ENCODE assay signal across 17 mouse cellular contexts in genomic region chr10:32439932-32440519, GRCm38 (mm10).
"Had no signal": no experiment of that assay in that cellular context is flagged by ENCODE, and none has a peak within 500 bp of the region (broad histone marks: within the 10 kb centered on the region; RNA-seq: fewer than 3 reads in every experiment).

No protein-coding gene starts in this region.

- H3K4me2 ChIP-seq: kidney, embryonic 15.5 days; liver, embryonic 13.5 days; midbrain, embryonic 11.5 days; stomach, embryonic 15.5 days had no signal

- H3K9me3 ChIP-seq: kidney, embryonic 15.5 days; liver, embryonic 13.5 days; stomach, embryonic 15.5 days had no signal

- H3K4me1 ChIP-seq: kidney, embryonic 15.5 days; liver, embryonic 13.5 days; stomach, embryonic 15.5 days had no signal

- H3K27me3 ChIP-seq: kidney, embryonic 15.5 days; liver, embryonic 13.5 days; stomach, embryonic 15.5 days had no signal

- DNase-seq: kidney, adult 8-10 months; kidney, postnatal 10 days; kidney, postnatal 36 days; layer of hippocampus, postnatal 36 days; liver, embryonic 13.5 days; lung, adult 2 months; lung, postnatal 14 days; lung, postnatal 4 days; midbrain, embryonic 14.5 days; right cerebral cortex, postnatal 25 days; spleen, adult 18-20 months; thymus, postnatal 25 days had no signal

- H3K36me3 ChIP-seq: kidney, embryonic 15.5 days; liver, embryonic 13.5 days; stomach, embryonic 15.5 days had no signal

- H3K9ac ChIP-seq: kidney, embryonic 15.5 days; liver, embryonic 13.5 days; stomach, embryonic 15.5 days had no signal

- H3K4me3 ChIP-seq: kidney, embryonic 15.5 days; left cerebral cortex, adult 2 months; liver, embryonic 13.5 days; myocyte; stomach, embryonic 15.5 days had no signal

- H3K27ac ChIP-seq: kidney, embryonic 15.5 days; left cerebral cortex, adult 2 months; liver, embryonic 13.5 days; stomach, embryonic 15.5 days had no signal
